Mouse (Mus musculus): Measurements from ENCODE around the gene Slc7a6. TPM values are rescaled to one million over a fixed set of nuclear protein-coding genes. Genes with fewer than 3 reads are reported as not detected.
A peak's percentile ranks its signal among the peaks of the same experiment; 100 is the strongest.

Slc7a6 gene
- total and polyA plus RNA-seq, 2 experiments from 2014 or later, result 43.6 to 48.9 TPM

- Histone ChIP-seq H3K9ac (no peak overlapping the region), H3K27me3 (ENCODE audit: insufficient read depth, low read length) (peaks cover 32% of the 10 kb centered on the region), H3K4me3 (ENCODE audit: low read depth, low read length) (no peak overlapping the region), H3K9me3 (ENCODE audit: low read length) (no peaks in the 10 kb centered on the region), H3K4me1 (ENCODE audit: insufficient read depth) (peaks cover 16% of the 10 kb centered on the region), H3K27ac (ENCODE audit: low read depth, low read length) (no peak overlapping the region), H3K36me3 (ENCODE audit: insufficient read depth) (no peaks in the 10 kb centered on the region), H3K4me2 (ENCODE audit: low read depth) (no peak overlapping the region)
- DNase-seq (peak; percentile 90), ATAC-seq (peak; percentile 85)
- 17% methylated on average over 13 of the region's 13 CpGs for WGBS
- TF ChIP-seq CTCF (IDR thresholded peaks at IDR 0.05; ENCODE audit: low read depth), result peak; percentile 93
Measured at GRCm38 (mm10) chr8:106140769-106141168, 27.9 kb upstream of the Slc7a6 start.

- H3K27ac ChIP-seq (ENCODE audit: low read depth, low read length), result no peak overlapping the region
- ATAC-seq (no peak), DNase-seq (no peak)
- no peaks in the 10 kb centered on the region for H3K36me3 ChIP-seq (ENCODE audit: insufficient read depth)
- no peak for TF ChIP-seq CTCF (IDR thresholded peaks at IDR 0.05; ENCODE audit: low read depth)
- no peak overlapping the region for H3K4me3 ChIP-seq (ENCODE audit: low read depth, low read length)
- H3K9me3 ChIP-seq (ENCODE audit: low read length), result no peaks in the 10 kb centered on the region
- H3K4me1 ChIP-seq (ENCODE audit: insufficient read depth), result no peaks in the 10 kb centered on the region
- no peaks in the 10 kb centered on the region for H3K27me3 ChIP-seq (ENCODE audit: insufficient read depth, low read length)
- no peak overlapping the region for H3K9ac ChIP-seq
- 88% methylated on average over 2 of the region's 2 CpGs for WGBS
- H3K4me2 ChIP-seq (ENCODE audit: low read depth), result no peak overlapping the region
Measured at GRCm38 (mm10) chr8:106145331-106145730, 23.3 kb upstream of the Slc7a6 start.

- Histone ChIP-seq H3K36me3 (ENCODE audit: insufficient read depth) (no peaks in the 10 kb centered on the region), H3K9ac (no peak overlapping the region), H3K4me1 (ENCODE audit: insufficient read depth) (peaks cover 5% of the 10 kb centered on the region), H3K27ac (ENCODE audit: low read depth, low read length) (no peak overlapping the region), H3K4me2 (ENCODE audit: low read depth) (no peak overlapping the region), H3K27me3 (ENCODE audit: insufficient read depth, low read length) (no peaks in the 10 kb centered on the region), H3K9me3 (ENCODE audit: low read length) (no peaks in the 10 kb centered on the region), H3K4me3 (ENCODE audit: low read depth, low read length) (no peak overlapping the region)
- 87% methylated on average over 4 of the region's 4 CpGs for WGBS
- DNase-seq, result no peak
- no peak for TF ChIP-seq CTCF (IDR thresholded peaks at IDR 0.05; ENCODE audit: low read depth)
- no peak for ATAC-seq
Measured at GRCm38 (mm10) chr8:106146014-106146413, 22.6 kb upstream of the Slc7a6 start.

GRCm38 (mm10) chr8:106147868-106148565 lies 20.6 kb upstream of the Slc7a6 start:
- no peak overlapping the region for H3K4me3 ChIP-seq (ENCODE audit: low read depth, low read length)
- WGBS, result 81% methylated on average over 6 of the region's 6 CpGs
- DNase-seq, result no peak
- no peak overlapping the region for H3K9ac ChIP-seq
- TF ChIP-seq CTCF (IDR thresholded peaks at IDR 0.05; ENCODE audit: low read depth), result no peak
- H3K4me1 ChIP-seq (ENCODE audit: insufficient read depth), result peaks cover 10% of the 10 kb centered on the region
- H3K27me3 ChIP-seq (ENCODE audit: insufficient read depth, low read length), result no peaks in the 10 kb centered on the region
- H3K27ac ChIP-seq (ENCODE audit: low read depth, low read length), result no peak overlapping the region
- ATAC-seq, result no peak
- H3K4me2 ChIP-seq (ENCODE audit: low read depth), result no peak overlapping the region
- H3K36me3 ChIP-seq (ENCODE audit: insufficient read depth), result no peaks in the 10 kb centered on the region
- no peaks in the 10 kb centered on the region for H3K9me3 ChIP-seq (ENCODE audit: low read length)

GRCm38 (mm10) chr8:106149025-106149424 lies 19.6 kb upstream of the Slc7a6 start:
- TF ChIP-seq CTCF (IDR thresholded peaks at IDR 0.05; ENCODE audit: low read depth), result no peak
- Histone ChIP-seq H3K9ac (no peak overlapping the region), H3K4me1 (ENCODE audit: insufficient read depth) (peaks cover 10% of the 10 kb centered on the region), H3K4me3 (ENCODE audit: low read depth, low read length) (no peak overlapping the region), H3K9me3 (ENCODE audit: low read length) (no peaks in the 10 kb centered on the region), H3K36me3 (ENCODE audit: insufficient read depth) (no peaks in the 10 kb centered on the region; the same call in 1 of the 2 replicates), H3K4me2 (ENCODE audit: low read depth) (no peak overlapping the region), H3K27me3 (ENCODE audit: insufficient read depth, low read length) (no peaks in the 10 kb centered on the region), H3K27ac (ENCODE audit: low read depth, low read length) (no peak overlapping the region)
- DNase-seq (no peak), ATAC-seq (no peak)
- WGBS, result 89% methylated on average over 6 of the region's 6 CpGs

GRCm38 (mm10) chr8:106149801-106150652 lies 18.6 kb upstream of the Slc7a6 start, which contains the start of gene Pla2g15:
Gene Pla2g15, plus strand, starts transcription at chr8:106150399.
- Histone ChIP-seq H3K36me3 (ENCODE audit: insufficient read depth) (peaks cover 7% of the 10 kb centered on the region; the same call in 1 of the 2 replicates), H3K4me1 (ENCODE audit: insufficient read depth) (peaks cover 10% of the 10 kb centered on the region), H3K9ac (peak within 1 kb of the TSS; percentile 58), H3K27ac (ENCODE audit: low read depth, low read length) (0 out of 2 replicates have a peak within 1 kb of the TSS, but pooled peaks have one; percentile 47), H3K4me2 (ENCODE audit: low read depth) (peak within 1 kb of the TSS; percentile 48), H3K27me3 (ENCODE audit: insufficient read depth, low read length) (no peaks in the 10 kb centered on the region), H3K4me3 (ENCODE audit: low read depth, low read length) (peak within 1 kb of the TSS; percentile 58), H3K9me3 (ENCODE audit: low read length) (no peaks in the 10 kb centered on the region)
- peak; percentile 99 for ATAC-seq
- WGBS, result 1% methylated on average over 38 of the region's 38 CpGs
- peak; percentile 25; the same call in 1 of the 2 replicates for TF ChIP-seq CTCF (IDR thresholded peaks at IDR 0.05; ENCODE audit: low read depth)
- DNase-seq, result peak; percentile 92

GRCm38 (mm10) chr8:106150653-106151000 lies 18.0 kb upstream of the Slc7a6 start:
- H3K36me3 ChIP-seq (ENCODE audit: insufficient read depth), result peaks cover 10% of the 10 kb centered on the region; the same call in 1 of the 2 replicates
- no peak for TF ChIP-seq CTCF (IDR thresholded peaks at IDR 0.05; ENCODE audit: low read depth)
- H3K9ac ChIP-seq, result peak overlapping the region; percentile 58
- 17% methylated on average over 8 of the region's 8 CpGs for WGBS
- peak overlapping the region; percentile 58 for H3K4me3 ChIP-seq (ENCODE audit: low read depth, low read length)
- no peaks in the 10 kb centered on the region for H3K27me3 ChIP-seq (ENCODE audit: insufficient read depth, low read length)
- DNase-seq, result no peak
- H3K4me1 ChIP-seq (ENCODE audit: insufficient read depth), result peaks cover 10% of the 10 kb centered on the region
- no peaks in the 10 kb centered on the region for H3K9me3 ChIP-seq (ENCODE audit: low read length)
- H3K4me2 ChIP-seq (ENCODE audit: low read depth), result peak overlapping the region; percentile 48
- H3K27ac ChIP-seq (ENCODE audit: low read depth, low read length), result 0 out of 2 replicates have a peak overlapping the region, but pooled peaks have one; percentile 47
- no peak for ATAC-seq

Measured in forebrain, postnatal 0 days (tissue).